In genomic region chr8:109551663-109552062, GRCm38 (mm10) we compare ENCODE assay signal across 9 mouse cellular contexts. TPM values are rescaled to one million over a fixed set of nuclear protein-coding genes. Genes with fewer than 3 reads are reported as not detected.
DNase-seq lines count a peak whose midpoint lies in the region; ATAC-seq lines count a peak whose summit lies in the region.
"Had no signal": no experiment of that assay in that cellular context is flagged by ENCODE, and none has a peak within 500 bp of the region (broad histone marks: within the 10 kb centered on the region; RNA-seq: fewer than 3 reads in every experiment).

No protein-coding gene starts in this region.

- peak; percentile 48; the same call in 1 of the 2 replicates for ATAC-seq in erythroblast, adult 5-6 weeks (replicated peaks; ENCODE audit: low FRiP score, poor library complexity, severe bottlenecking)

- H3K9me3 ChIP-seq in heart, embryonic 10.5 days, result no peaks in the 10 kb centered on the region
- H3K9me3 ChIP-seq: stomach, embryonic 15.5 days had no signal

- no peak overlapping the region for H3K4me3 ChIP-seq in heart, embryonic 10.5 days
- H3K4me3 ChIP-seq: stomach, embryonic 15.5 days had no signal

- H3K27me3 ChIP-seq in heart, embryonic 10.5 days (ENCODE audit: insufficient read depth, poor library complexity, severe bottlenecking), result no peaks in the 10 kb centered on the region
- H3K27me3 ChIP-seq: stomach, embryonic 15.5 days had no signal

- no peaks in the 10 kb centered on the region for H3K4me1 ChIP-seq in heart, embryonic 10.5 days
- H3K4me1 ChIP-seq: stomach, embryonic 15.5 days had no signal

- WGBS in heart, embryonic 10.5 days, result 46% methylated on average over 3 of the region's 3 CpGs

- H3K27ac ChIP-seq in heart, embryonic 10.5 days, result no peak overlapping the region
- H3K27ac ChIP-seq: stomach, embryonic 15.5 days had no signal

- peak; percentile 17 for DNase-seq in heart, postnatal 4 days
- DNase-seq in heart, embryonic 10.5 days (ENCODE audit: low spot score), result no peak
- DNase-seq in spleen, postnatal 10 days (ENCODE audit: low spot score in 2 of 2), result peak; percentile 17 to 47
- no peak for DNase-seq in spleen, postnatal 4 days (ENCODE audit: low spot score in 2 of 2)
- peak; percentile 72 for DNase-seq in thymus, postnatal 4 days
- DNase-seq in adrenal gland, postnatal 4 days (ENCODE audit: low spot score in 2 of 2), result no peak
- no peak for DNase-seq in adrenal gland, adult 8-10 months

- H3K36me3 ChIP-seq in heart, embryonic 10.5 days, result peaks cover 100% of the 10 kb centered on the region

RNA-seq across cellular contexts. Expression of gene Dhx38, which starts 14.0 kb away (rescaled TPM):
- total RNA-seq in heart, postnatal 4 days (2021), result 10 to 100 TPM; 18.7 to 19.9 TPM
- 24.7 and 26.1 TPM in 2 replicates for polyA plus RNA-seq in heart, embryonic 10.5 days (2016; fragmentation: Nextera tagmentation; extraction: Ambion mirVana)
- 6.1 and 6.3 TPM in 2 replicates for total RNA-seq in erythroblast, adult 5-6 weeks (2015; ENCODE audit: low replicate concordance)
- total RNA-seq in erythroblast, adult 5-6 weeks (2017; ENCODE audit: low replicate concordance), result 18.2 and 26.5 TPM in 2 replicates
- total RNA-seq in adrenal gland, postnatal 4 days (2021), result 10 to 100 TPM; 32.9 to 35.9 TPM
- 10 to 100 TPM; 22.3 to 28.5 (median 25.2) TPM for total RNA-seq in adrenal gland, adult 8-10 months (2022)

RNA-seq across cellular contexts. Expression of gene Txnl4b, which starts 14.0 kb away (rescaled TPM):
- total RNA-seq in heart, postnatal 4 days (2021), result 1 to 10 TPM; 5.6 to 6.7 TPM
- polyA plus RNA-seq in heart, embryonic 10.5 days (2016; fragmentation: Nextera tagmentation; extraction: Ambion mirVana), result 18.5 and 20.0 TPM in 2 replicates
- 1.9 and 3.6 TPM in 2 replicates for total RNA-seq in erythroblast, adult 5-6 weeks (2015; ENCODE audit: low replicate concordance)
- 3.8 and 4.3 TPM in 2 replicates for total RNA-seq in erythroblast, adult 5-6 weeks (2017; ENCODE audit: low replicate concordance)
- 10 to 100 TPM; 13.3 to 13.8 TPM for total RNA-seq in adrenal gland, postnatal 4 days (2021)
- 10 to 100 TPM; 10.3 to 12.7 (median 11.9) TPM for total RNA-seq in adrenal gland, adult 8-10 months (2022)

RNA-seq across cellular contexts. Expression of gene Hp, which starts 27.3 kb away (rescaled TPM):
- total RNA-seq in heart, postnatal 4 days (2021), result 1 to 10 TPM in 1 of 2 experiments, under 1 TPM in 1; 0.99 to 1.2 TPM
- 0.44 and 0.99 TPM in 2 replicates for polyA plus RNA-seq in heart, embryonic 10.5 days (2016; fragmentation: Nextera tagmentation; extraction: Ambion mirVana)
- 99.9 and 127 TPM in 2 replicates for total RNA-seq in erythroblast, adult 5-6 weeks (2015; ENCODE audit: low replicate concordance)
- total RNA-seq in erythroblast, adult 5-6 weeks (2017; ENCODE audit: low replicate concordance), result 102 and 125 TPM in 2 replicates
- 100 to 1,000 TPM in 1 of 2 experiments, 10 to 100 TPM in 1; 21.3 to 285 TPM for total RNA-seq in adrenal gland, postnatal 4 days (2021)
- 100 to 1,000 TPM in 1 of 4 experiments, 10 to 100 TPM in 3; 66.0 to 260 (median 87.5) TPM for total RNA-seq in adrenal gland, adult 8-10 months (2022)

RNA-seq across cellular contexts. Expression of gene Dhodh, which starts 56.8 kb away (rescaled TPM):
- 10 to 100 TPM; 19.6 to 23.1 TPM for total RNA-seq in heart, postnatal 4 days (2021)
- 49.0 and 57.1 TPM in 2 replicates for polyA plus RNA-seq in heart, embryonic 10.5 days (2016; fragmentation: Nextera tagmentation; extraction: Ambion mirVana)
- total RNA-seq in erythroblast, adult 5-6 weeks (2015; ENCODE audit: low replicate concordance), result 0.77 and 4.8 TPM in 2 replicates
- total RNA-seq in erythroblast, adult 5-6 weeks (2017; ENCODE audit: low replicate concordance), result 4.0 and 4.3 TPM in 2 replicates
- 10 to 100 TPM; 27.2 to 32.1 TPM for total RNA-seq in adrenal gland, postnatal 4 days (2021)
- total RNA-seq in adrenal gland, adult 8-10 months (2022), result 10 to 100 TPM; 21.3 to 36.2 (median 25.7) TPM

RNA-seq across cellular contexts. Expression of gene Pmfbp1, which starts 57.8 kb away (rescaled TPM):
- total RNA-seq in heart, postnatal 4 days (2021), result not detected
- polyA plus RNA-seq in heart, embryonic 10.5 days (2016; fragmentation: Nextera tagmentation; extraction: Ambion mirVana), result 0.08 and 0.15 TPM in 2 replicates
- not detected in 2 replicates for total RNA-seq in erythroblast, adult 5-6 weeks (2015; ENCODE audit: low replicate concordance)
- not detected in 2 replicates for total RNA-seq in erythroblast, adult 5-6 weeks (2017; ENCODE audit: low replicate concordance)
- not detected for total RNA-seq in adrenal gland, postnatal 4 days (2021)
- total RNA-seq in adrenal gland, adult 8-10 months (2022), result not detected
- polyA plus RNA-seq: stomach, embryonic 15.5 days had no signal

Comparison
In these comparisons a context has a peak if more than half of its experiments do, and no peak if none do; other contexts are left out.
1. DNase-seq: peak in heart, postnatal 4 days (single experiment), spleen, postnatal 10 days (2 of 2) and thymus, postnatal 4 days (single experiment); none in heart, embryonic 10.5 days (single experiment), spleen, postnatal 4 days (0 of 2), adrenal gland, postnatal 4 days (0 of 2) and adrenal gland, adult 8-10 months (single experiment).
2. RNA of gene Hp, which starts 27.3 kb away (total RNA-seq): 21.3 to 285 TPM in adrenal gland, postnatal 4 days, 99.9 to 127 TPM in erythroblast, adult 5-6 weeks and 66.0 to 260 TPM in adrenal gland, adult 8-10 months; 0.99 to 1.2 TPM in heart, postnatal 4 days; every median in the first group is over 10 times any median in the second.